Mouse (Mus musculus) forebrain, embryonic 10.5 days (tissue): ENCODE results near the gene C530025M09Rik. TPM values are rescaled to one million over a fixed set of nuclear protein-coding genes. Genes with fewer than 3 reads are reported as not detected.

ENCODE experiments used
- DNase-seq: peaks from one replicate; pipeline ENCODE4 v3.0.0-alpha.2; 2017; ENCODE audit warnings: low spot score; ENCODE audit errors: extremely low spot score
- H3K27ac ChIP-seq: fragments of 300-500 bp; sonication (generic); 2 replicates; pipeline ENCODE4 v1.5.1; 2016; ENCODE audit warnings: mild to moderate bottlenecking
- H3K27me3 ChIP-seq: fragments of 300-500 bp; sonication (generic); 2 replicates; pipeline ENCODE4 v1.6.1; 2016; ENCODE audit warnings: mild to moderate bottlenecking; ENCODE audit not compliant: poor library complexity, severe bottlenecking
- H3K36me3 ChIP-seq: fragments of 300-500 bp; sonication (generic); replicated peaks from 2 replicates; pipeline ENCODE4 v1.6.1; 2016; ENCODE audit warnings: mild to moderate bottlenecking, moderate library complexity
- H3K4me1 ChIP-seq: fragments of 300-500 bp; sonication (generic); 2 replicates; pipeline ENCODE4 v1.6.1; 2016
- H3K4me3 ChIP-seq: fragments of 300-500 bp; sonication (generic); 2 replicates; pipeline ENCODE4 v1.5.1; 2016; ENCODE audit warnings: mild to moderate bottlenecking, moderate library complexity
- H3K9me3 ChIP-seq: fragments of 300-500 bp; sonication (generic); 2 replicates; pipeline ENCODE4 v1.6.1; 2016; ENCODE audit warnings: mild to moderate bottlenecking, moderate library complexity
- WGBS: fragments of 180-500 bp; shearing (Covaris S2); methylation state at CpG from one replicate; pipeline ENCODE4 v1.1.7; 2016; 5-methylcytosine and 5-hydroxymethylcytosine counted together
- polyA plus RNA-seq: library from polyadenylated mRNA; unstranded; fragments of >200 nt; fragmentation: Nextera tagmentation; extraction: Ambion mirVana; gene quantifications from 2 replicates; pipeline ENCODE4 v1.2.1, GENCODE M21; 2016

C530025M09Rik gene
- polyA plus RNA-seq = 0.31 TPM in 1 of 2 replicates, not detected in the other

GRCm38 (mm10) chr2:149830536-149831458 is at the start of gene C530025M09Rik:
TSS of gene C530025M09Rik (minus strand) at chr2:149831213.
- DNase-seq = peak; percentile 62
- no peaks in the 10 kb centered on the region for H3K9me3 ChIP-seq
- H3K36me3 ChIP-seq = no peaks in the 10 kb centered on the region
- under 1% methylated on average over 79 of the region's 82 CpGs for WGBS
- peak within 1 kb of the TSS; percentile 83 for H3K27ac ChIP-seq
- peaks cover 28% of the 10 kb centered on the region for H3K4me1 ChIP-seq
- peak within 1 kb of the TSS; percentile 71 for H3K4me3 ChIP-seq
- H3K27me3 ChIP-seq = peaks cover 63% of the 10 kb centered on the region

GRCm38 (mm10) chr2:149877954-149878353 is 46.9 kb upstream of the C530025M09Rik start:
- Histone ChIP-seq H3K27me3 (no peaks in the 10 kb centered on the region), H3K9me3 (no peaks in the 10 kb centered on the region)
- 73% methylated on average over 2 of the region's 2 CpGs for WGBS

GRCm38 (mm10) chr2:149873346-149873745 is 42.3 kb upstream of the C530025M09Rik start:
- 0 out of 2 replicates have a peak, but pooled peaks cover 3% of the 10 kb centered on the region for H3K4me1 ChIP-seq
- WGBS = 92% methylated on average over 3 of the region's 3 CpGs
- DNase-seq = no peak
- no peak overlapping the region for H3K27ac ChIP-seq
- H3K27me3 ChIP-seq = no peaks in the 10 kb centered on the region
- no peaks in the 10 kb centered on the region for H3K9me3 ChIP-seq
- no peak overlapping the region for H3K4me3 ChIP-seq
- no peaks in the 10 kb centered on the region for H3K36me3 ChIP-seq

More at GRCm38 (mm10) chr2:149877954-149878353, 46.9 kb upstream of the C530025M09Rik start:
- no peaks in the 10 kb centered on the region for H3K36me3 ChIP-seq
- H3K4me1 ChIP-seq = no peaks in the 10 kb centered on the region
- no peak for DNase-seq
- no peak overlapping the region for H3K27ac ChIP-seq
- no peak overlapping the region for H3K4me3 ChIP-seq

- H3K36me3 ChIP-seq = no peaks in the 10 kb centered on the region
- H3K27me3 ChIP-seq = no peaks in the 10 kb centered on the region
- no peak for DNase-seq
- no peak overlapping the region for H3K27ac ChIP-seq
- 0 out of 2 replicates have a peak, but pooled peaks cover 3% of the 10 kb centered on the region for H3K4me1 ChIP-seq
- no peak overlapping the region for H3K4me3 ChIP-seq
- WGBS = 94% methylated on average over 4 of the region's 4 CpGs
- no peaks in the 10 kb centered on the region for H3K9me3 ChIP-seq
Measured at GRCm38 (mm10) chr2:149872496-149872895, 41.5 kb upstream of the C530025M09Rik start.

GRCm38 (mm10) chr2:149870496-149870895 is 39.5 kb upstream of the C530025M09Rik start:
- no peaks in the 10 kb centered on the region for H3K9me3 ChIP-seq
- 76% methylated on average over 2 of the region's 2 CpGs for WGBS
- no peaks in the 10 kb centered on the region for H3K27me3 ChIP-seq
- no peak overlapping the region for H3K4me3 ChIP-seq
- DNase-seq = no peak
- H3K4me1 ChIP-seq = 0 out of 2 replicates have a peak, but pooled peaks cover 3% of the 10 kb centered on the region
- no peak overlapping the region for H3K27ac ChIP-seq
- no peaks in the 10 kb centered on the region for H3K36me3 ChIP-seq

GRCm38 (mm10) chr2:149865914-149866435 is 35.0 kb upstream of the C530025M09Rik start:
- H3K4me1 ChIP-seq = 0 out of 2 replicates have a peak, but pooled peaks cover 2% of the 10 kb centered on the region
- no peak overlapping the region for H3K27ac ChIP-seq
- no peaks in the 10 kb centered on the region for H3K36me3 ChIP-seq
- H3K9me3 ChIP-seq = no peaks in the 10 kb centered on the region
- no peak overlapping the region for H3K4me3 ChIP-seq
- DNase-seq = no peak
- H3K27me3 ChIP-seq = no peaks in the 10 kb centered on the region
- 80% methylated on average over 5 of the region's 5 CpGs for WGBS

- H3K27ac ChIP-seq = no peak overlapping the region
- DNase-seq = no peak
- no peak overlapping the region for H3K4me3 ChIP-seq
- H3K4me1 ChIP-seq = no peaks in the 10 kb centered on the region
- WGBS = 87% methylated on average over 3 of the region's 3 CpGs
- H3K36me3 ChIP-seq = no peaks in the 10 kb centered on the region
- no peaks in the 10 kb centered on the region for H3K27me3 ChIP-seq
- H3K9me3 ChIP-seq = no peaks in the 10 kb centered on the region
Measured at GRCm38 (mm10) chr2:149861002-149861401, 30.0 kb upstream of the C530025M09Rik start.

GRCm38 (mm10) chr2:149848778-149849177 is 17.8 kb upstream of the C530025M09Rik start:
- Histone ChIP-seq H3K36me3 (no peaks in the 10 kb centered on the region), H3K9me3 (no peaks in the 10 kb centered on the region), H3K4me3 (no peak overlapping the region), H3K27ac (no peak overlapping the region), H3K27me3 (no peaks in the 10 kb centered on the region), H3K4me1 (no peaks in the 10 kb centered on the region)
- 71% methylated on average over 4 of the region's 4 CpGs for WGBS
- DNase-seq = no peak

GRCm38 (mm10) chr2:149844575-149844974 is 13.6 kb upstream of the C530025M09Rik start:
- Histone ChIP-seq H3K27me3 (no peaks in the 10 kb centered on the region), H3K27ac (no peak overlapping the region), H3K36me3 (no peaks in the 10 kb centered on the region), H3K9me3 (no peaks in the 10 kb centered on the region), H3K4me3 (no peak overlapping the region), H3K4me1 (no peaks in the 10 kb centered on the region)
- DNase-seq = no peak
- WGBS = 87% methylated on average over 2 of the region's 2 CpGs

- Histone ChIP-seq H3K27me3 (no peaks in the 10 kb centered on the region), H3K4me3 (no peak overlapping the region), H3K9me3 (no peaks in the 10 kb centered on the region), H3K27ac (no peak overlapping the region), H3K4me1 (no peaks in the 10 kb centered on the region), H3K36me3 (no peaks in the 10 kb centered on the region)
- WGBS = 90% methylated on average over 2 of the region's 2 CpGs
- no peak for DNase-seq
Measured at GRCm38 (mm10) chr2:149839666-149840065, 8.7 kb upstream of the C530025M09Rik start.

GRCm38 (mm10) chr2:149836471-149837135 is 5.6 kb upstream of the C530025M09Rik start:
- H3K27me3 ChIP-seq = peaks cover 27% of the 10 kb centered on the region
- no peaks in the 10 kb centered on the region for H3K9me3 ChIP-seq
- no peaks in the 10 kb centered on the region for H3K36me3 ChIP-seq
- H3K4me3 ChIP-seq = no peak overlapping the region
- DNase-seq = no peak
- WGBS = 88% methylated on average over 2 of the region's 2 CpGs
- H3K27ac ChIP-seq = no peak overlapping the region
- H3K4me1 ChIP-seq = peaks cover 10% of the 10 kb centered on the region

- Histone ChIP-seq H3K27me3 (peaks cover 42% of the 10 kb centered on the region), H3K4me3 (no peak overlapping the region), H3K27ac (no peak overlapping the region), H3K9me3 (no peaks in the 10 kb centered on the region), H3K36me3 (no peaks in the 10 kb centered on the region), H3K4me1 (peaks cover 25% of the 10 kb centered on the region)
- 97% methylated on average over 1 of the region's 1 CpGs for WGBS
- DNase-seq = no peak
Measured at GRCm38 (mm10) chr2:149835091-149835490, 4.1 kb upstream of the C530025M09Rik start.
